Mouse (Mus musculus) CH12.LX (cell line): ENCODE results near the gene Nkain1. TPM values are rescaled to one million over a fixed set of nuclear protein-coding genes. Genes with fewer than 3 reads are reported as not detected.

Experiments used
- DNase-seq: peaks from one replicate; pipeline ENCODE4 v3.0.0-alpha.2; 2013; ENCODE audit errors: extremely low read depth
- H3K27ac ChIP-seq: 2 replicates; pipeline ENCODE4 v1.5.1; 2012; ENCODE audit warnings: low read depth, mild to moderate bottlenecking, control low read depth, moderate library complexity; ENCODE audit not compliant: insufficient read depth
- H3K27me3 ChIP-seq: replicated peaks from 2 replicates; pipeline ENCODE3; 2012; ENCODE audit warnings: inconsistent platforms
- H3K36me3 ChIP-seq, 2 experiments: replicated peaks in 1 of 2; 2 replicates each; pipeline versions ENCODE3 to v1.6.1; 2012; ENCODE audit warnings: inconsistent platforms in 1 of 2, low read length in 1 of 2, mild to moderate bottlenecking in 1 of 2, mixed read lengths in 1 of 2, moderate library complexity in 1 of 2; ENCODE audit not compliant: control insufficient read depth in 1 of 2, insufficient read depth in 1 of 2
- H3K4me1 ChIP-seq, 2 experiments: 2 replicates each; pipeline ENCODE4 v1.6.1; 2012; ENCODE audit warnings: inconsistent platforms in 1 of 2, moderate library complexity in 1 of 2; ENCODE audit not compliant: insufficient read depth in 2 of 2, control insufficient read depth in 1 of 2
- H3K4me2 ChIP-seq: 2 replicates; pipeline ENCODE4 v1.6.1; 2012; ENCODE audit warnings: low read depth, mild to moderate bottlenecking, control low read depth; ENCODE audit not compliant: poor library complexity, insufficient read depth, severe bottlenecking
- H3K4me3 ChIP-seq, 3 experiments: fragments of 150-350 bp in 1 of 3; sonication (generic) in 1 of 3; replicated peaks in 1 of 3; 2 replicates each; pipeline versions ENCODE3 to v1.5.1; 2011 to 2012; ENCODE audit warnings: low read depth in 2 of 3, low read length in 2 of 3, mild to moderate bottlenecking in 2 of 3, moderate library complexity in 2 of 3, control low read depth in 1 of 3, improper control_type of control experiment in 1 of 3, inconsistent platforms in 1 of 3, mixed read lengths in 1 of 3; ENCODE audit not compliant: poor library complexity in 1 of 3
- H3K79me2 ChIP-seq: replicated peaks from 2 replicates; pipeline ENCODE4 v1.6.1; 2012; ENCODE audit warnings: mild to moderate bottlenecking, moderate library complexity; ENCODE audit not compliant: control insufficient read depth, poor library complexity, insufficient read depth, severe bottlenecking; ENCODE audit errors: extremely low read depth
- H3K9ac ChIP-seq: 2 replicates; pipeline ENCODE4 v1.6.1; 2012; ENCODE audit warnings: low read depth, mild to moderate bottlenecking, control low read depth, moderate library complexity; ENCODE audit not compliant: insufficient read depth
- H3K9me3 ChIP-seq: replicated peaks from 2 replicates; pipeline ENCODE3; 2012; ENCODE audit warnings: low read length, inconsistent platforms, mixed read lengths
- BHLHE40 ChIP-seq: IDR thresholded peaks from 2 replicates; pipeline ENCODE4 v1.6.1; 2011; ENCODE audit warnings: mild to moderate bottlenecking, low read depth, low read length, improper control_type of control experiment
- CHD2 ChIP-seq: IDR thresholded peaks from 2 replicates; pipeline ENCODE4 v1.6.1; 2011; ENCODE audit warnings: low read length, improper control_type of control experiment
- CTCF ChIP-seq, 2 experiments: IDR thresholded peaks in 1 of 2; conservative IDR thresholded peaks in 1 of 2; 2 replicates each; pipeline ENCODE4 v1.5.1; 2011 to 2012; ENCODE audit warnings: low read depth in 2 of 2, low read length in 2 of 2, improper control_type of control experiment in 1 of 2, inconsistent platforms in 1 of 2, mild to moderate bottlenecking in 1 of 2, moderate library complexity in 1 of 2
- HCFC1 ChIP-seq: IDR thresholded peaks from 2 replicates; pipeline ENCODE4 v1.6.1; 2012; ENCODE audit warnings: low read depth, mild to moderate bottlenecking, inconsistent platforms, low read length, improper control_type of control experiment
- JUND ChIP-seq: conservative IDR thresholded peaks from 2 replicates; pipeline ENCODE4 v1.6.1; 2011; ENCODE audit warnings: low read depth, low read length, improper control_type of control experiment
- KAT2A ChIP-seq: IDR thresholded peaks from 2 replicates; pipeline ENCODE4 v1.6.1; 2012; ENCODE audit warnings: low read length, improper control_type of control experiment, inconsistent platforms; ENCODE audit not compliant: insufficient replicate concordance
- MAFK ChIP-seq: IDR thresholded peaks from 2 replicates; pipeline ENCODE4 v1.6.1; 2011; ENCODE audit warnings: low read length, improper control_type of control experiment; ENCODE audit not compliant: insufficient replicate concordance
- MYC ChIP-seq: IDR thresholded peaks from 2 replicates; pipeline ENCODE4 v1.6.1; 2011; ENCODE audit warnings: low read depth, mild to moderate bottlenecking, improper control_type of control experiment, low read length
- NELFE ChIP-seq: IDR thresholded peaks from 2 replicates; pipeline ENCODE4 v1.6.1; 2011; ENCODE audit warnings: low read depth, low read length, improper control_type of control experiment
- NRF1 ChIP-seq: IDR thresholded peaks from 2 replicates; pipeline ENCODE4 v1.6.1; 2014; ENCODE audit warnings: low read depth, mild to moderate bottlenecking, inconsistent platforms, low read length, improper control_type of control experiment, moderate library complexity
- PAX5 ChIP-seq: IDR thresholded peaks from 2 replicates; pipeline ENCODE4 v1.6.1; 2012; ENCODE audit warnings: low read length, inconsistent platforms, mixed read lengths
- POLR2AphosphoS2 ChIP-seq: IDR thresholded peaks from 2 replicates; pipeline ENCODE4 v1.6.1; 2011; ENCODE audit warnings: low read depth, low read length, improper control_type of control experiment
- RAD21 ChIP-seq: IDR thresholded peaks from 2 replicates; pipeline ENCODE4 v1.6.1; 2011; ENCODE audit warnings: low read depth, mild to moderate bottlenecking, low read length, improper control_type of control experiment, moderate library complexity
- TBP ChIP-seq: conservative IDR thresholded peaks from 2 replicates; pipeline ENCODE4 v1.6.1; 2011; ENCODE audit warnings: low read depth, low read length, improper control_type of control experiment
- ZMIZ1 ChIP-seq: IDR thresholded peaks from 2 replicates; pipeline ENCODE4 v1.6.1; 2012; ENCODE audit warnings: low read depth, mild to moderate bottlenecking, inconsistent platforms, low read length, improper control_type of control experiment
- ZNF384 ChIP-seq: IDR thresholded peaks from 2 replicates; pipeline ENCODE4 v1.6.1; 2012; ENCODE audit warnings: low read depth, low read length, improper control_type of control experiment, inconsistent platforms
- dilution Hi-C: fragments of 300-500 bp; cut with MboI; formaldehyde crosslinking; loops from 2 replicates; pipeline ENCODE4 v1.14.3; 2020; ENCODE audit warnings: low sequenced_read_pairs; ENCODE audit not compliant: extremely low pct_unique_long_range_greater_than_20kb, extremely low pct_ligation_motif_present
- in situ Hi-C: fragments of 300-500 bp; cut with MboI; formaldehyde crosslinking; loops from 3 replicates; pipeline ENCODE4 v1.14.3; 2019; ENCODE audit warnings: low sequenced_read_pairs, low pct_ligation_motif_present, low pct_unique_long_range_greater_than_20kb, mixed read lengths
- polyA plus RNA-seq: library from polyadenylated mRNA; unstranded; fragments of >175 nt; gene quantifications from 2 replicates; pipeline ENCODE4 v1.2.1, GENCODE M21; 2012; ENCODE audit warnings: low read depth; ENCODE audit not compliant: insufficient read length
- total RNA-seq, 2 experiments: library from RNA; depleted of rRNA; stranded (reverse); fragments of 300-350 nt in 1 of 2; fragments of >200 nt in 1 of 2; gene quantifications; 2 replicates each; pipeline ENCODE4 v1.2.3; 2012 to 2014

Gene Nkain1
- total and polyA plus RNA-seq, 3 experiments: 5.5 to 23.1 (median 19.6) TPM

- dilution Hi-C loops (no loop called here), in situ Hi-C loops (no loop called here)
Observed at GRCm38 (mm10) chr4:130563820-130564219, 10.2 kb downstream of the Nkain1 start.

DNA sequence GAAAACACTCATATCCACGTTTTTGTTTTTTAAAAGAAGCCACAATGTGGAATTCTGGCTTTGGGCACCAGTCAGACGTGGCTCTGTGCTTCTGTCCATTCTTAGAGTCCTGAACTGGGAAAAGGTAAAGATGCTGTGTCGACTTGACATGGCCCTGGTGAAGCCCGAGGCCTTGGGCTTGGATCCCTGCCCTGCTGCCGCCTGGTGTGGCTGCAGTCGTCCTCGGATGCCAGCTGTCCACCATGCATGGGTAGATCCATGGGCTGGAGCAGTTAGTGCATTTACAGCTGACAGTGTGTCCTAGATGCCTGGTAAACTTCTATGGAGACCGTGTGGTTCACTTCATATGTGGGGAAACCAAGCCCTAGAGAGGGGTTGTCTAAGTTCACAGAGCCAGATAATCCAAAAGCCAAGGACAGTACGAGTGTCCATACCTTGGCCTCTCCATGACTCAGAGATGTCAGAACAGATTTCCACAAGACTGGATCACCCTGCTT, 10.7 kb downstream of the Nkain1 start:
- no peak overlapping the region for H3K4me2 ChIP-seq
- no peaks in the 10 kb centered on the region for H3K4me1 ChIP-seq
- no peaks in the 10 kb centered on the region for H3K9me3 ChIP-seq
- H3K27me3 ChIP-seq: no peaks in the 10 kb centered on the region
- H3K36me3 ChIP-seq: peaks cover 0 to 15% of the 10 kb centered on the region in 2 experiments
- H3K27ac ChIP-seq: no peak overlapping the region
- no peak overlapping the region for H3K9ac ChIP-seq
- H3K79me2 ChIP-seq: peaks cover 10% of the 10 kb centered on the region
- DNase-seq: no peak
- no peak overlapping the region for H3K4me3 ChIP-seq
- in situ Hi-C loops (no loop called here), dilution Hi-C loops (no loop called here)
- no peak for TF ChIP-seq NELFE

More at GRCm38 (mm10) chr4:130563820-130564219, 10.2 kb downstream of the Nkain1 start:
- H3K27ac ChIP-seq: no peak overlapping the region
- H3K36me3 ChIP-seq: peaks cover 0 to 15% of the 10 kb centered on the region in 2 experiments
- DNase-seq: no peak
- TF ChIP-seq PAX5 (no peak), JUND (no peak), MAFK (no peak), CHD2 (no peak), ZMIZ1 (no peak), MYC (no peak)
- no peak overlapping the region for H3K9ac ChIP-seq
- no peaks in the 10 kb centered on the region for H3K27me3 ChIP-seq
- H3K9me3 ChIP-seq: no peaks in the 10 kb centered on the region
- no peak overlapping the region for H3K4me2 ChIP-seq
- H3K79me2 ChIP-seq: peaks cover 15% of the 10 kb centered on the region
- no peaks in the 10 kb centered on the region for H3K4me1 ChIP-seq
- no peak overlapping the region for H3K4me3 ChIP-seq

DNA sequence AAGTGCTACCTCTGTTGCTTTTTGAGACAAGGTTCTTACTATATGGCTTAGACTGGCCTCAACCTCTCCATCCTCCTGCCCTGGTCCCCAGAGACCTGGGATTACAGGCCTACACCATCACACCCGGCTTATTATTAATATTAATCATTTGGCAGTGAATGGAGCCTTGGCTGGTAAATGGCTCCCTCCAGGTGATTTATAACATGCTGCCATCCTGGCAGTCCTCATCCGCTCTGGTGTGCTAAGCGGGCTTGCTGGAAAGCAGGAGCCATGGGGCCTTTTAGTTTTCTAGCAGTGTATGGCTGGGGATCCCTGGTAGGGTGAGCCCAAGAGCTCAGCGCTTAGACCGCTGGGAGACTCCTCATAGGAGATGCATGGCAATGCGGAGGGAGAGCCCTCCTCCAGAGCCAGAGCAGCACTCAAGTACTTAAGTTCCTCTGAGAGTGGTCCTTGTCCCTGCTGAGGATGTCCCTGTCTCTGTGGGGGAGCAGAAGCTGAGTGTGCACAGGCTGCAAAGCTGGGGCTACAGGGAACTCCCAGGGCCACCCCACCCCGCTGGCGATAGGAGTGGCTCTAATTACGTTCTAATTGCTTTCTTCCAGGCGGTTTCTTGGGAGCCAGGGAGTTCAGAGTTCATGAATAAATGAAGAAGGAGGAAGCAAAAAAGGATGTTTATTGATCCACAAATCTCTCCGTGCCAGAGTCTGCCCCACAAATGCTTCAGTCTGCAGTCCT, 13.2 kb downstream of the Nkain1 start:
- DNase-seq: no peak
- no peak overlapping the region for H3K4me2 ChIP-seq
- H3K9me3 ChIP-seq: no peaks in the 10 kb centered on the region
- H3K27ac ChIP-seq: no peak overlapping the region
- TF ChIP-seq ZNF384 (no peak), RAD21 (no peak), BHLHE40 (no peak), TBP (no peak), NRF1 (no peak), KAT2A (no peak), POLR2AphosphoS2 (no peak), MYC (no peak), MAFK (no peak), CTCF (conservative IDR thresholded peaks at IDR 0.05 in 1 of 2, IDR thresholded peaks at IDR 0.05 in 1 of 2; ENCODE audit: low read depth in 2 of 2, low read length in 2 of 2) (no peak), HCFC1 (no peak), ZMIZ1 (no peak)
- peaks cover 0 to 20% of the 10 kb centered on the region in 2 experiments for H3K36me3 ChIP-seq
- in situ Hi-C loops (no loop called here), dilution Hi-C loops (no loop called here)
- H3K27me3 ChIP-seq: no peaks in the 10 kb centered on the region
- peaks cover 0 to 6% of the 10 kb centered on the region in 2 experiments; a peak in 2 of 4 replicates for H3K4me1 ChIP-seq
- H3K9ac ChIP-seq: no peak overlapping the region
- 0 out of 2 replicates have a peak, but pooled peaks cover 5% of the 10 kb centered on the region for H3K79me2 ChIP-seq
- H3K4me3 ChIP-seq: no peak overlapping the region
